Mouse (Mus musculus) heart, adult 11 months (tissue): ENCODE data around the gene Sh3bp5l.
A peak's percentile ranks its signal among the peaks of the same experiment; 100 is the strongest.
"Not testable (repeated sequence)": the region's sequence is repeated elsewhere in the genome, so short reads cannot be mapped to it uniquely, and the experiment has no call there.

Experiments used
- DNase-seq: peaks from one replicate; pipeline ENCODE4 v3.0.0; 2022

Gene Sh3bp5l

DNA sequence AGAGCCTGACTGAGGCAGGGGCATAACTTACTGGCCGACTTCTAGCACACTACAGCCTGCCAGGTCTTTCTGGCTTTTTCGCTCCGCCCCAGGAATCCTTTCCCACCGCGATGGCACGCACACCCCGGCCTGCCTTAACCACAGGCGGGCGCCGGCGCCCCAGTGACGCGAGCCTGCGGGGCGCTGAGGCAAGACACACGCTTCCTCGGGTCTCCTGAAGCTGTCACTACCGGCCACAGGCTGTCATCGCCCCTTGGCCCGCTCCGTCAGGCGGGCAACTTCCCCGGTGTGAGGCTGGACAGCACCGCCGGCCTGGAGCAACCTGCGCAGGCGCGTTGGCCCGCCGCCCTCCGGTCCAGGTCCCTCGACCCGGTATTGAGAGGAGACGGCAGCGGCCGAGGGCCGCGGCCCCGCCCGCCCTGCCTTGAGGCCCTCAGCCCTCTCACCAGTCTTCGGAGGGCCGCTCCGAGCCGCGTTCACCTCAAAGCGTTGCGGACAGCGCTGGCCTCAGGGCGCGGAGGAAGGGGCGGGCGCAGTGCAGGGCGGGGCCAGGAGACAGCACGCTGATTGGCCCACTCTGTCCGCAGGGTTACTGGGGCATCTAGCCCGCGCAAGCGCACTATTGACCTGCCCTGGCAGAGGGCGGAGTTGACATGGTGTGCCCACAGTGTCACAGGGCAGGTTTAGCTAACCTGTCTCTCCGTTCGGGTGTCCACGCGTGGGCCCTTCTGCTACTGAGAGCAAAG lies 7.5 kb upstream of the Sh3bp5l start:
- peak; percentile 100 for DNase-seq

- no peak for DNase-seq
Measured at GRCm38 (mm10) chr11:58323570-58324340, 6.8 kb upstream of the Sh3bp5l start.

GRCm38 (mm10) chr11:58324614-58325229 lies 5.8 kb upstream of the Sh3bp5l start:
- peak; percentile 78 for DNase-seq

DNA sequence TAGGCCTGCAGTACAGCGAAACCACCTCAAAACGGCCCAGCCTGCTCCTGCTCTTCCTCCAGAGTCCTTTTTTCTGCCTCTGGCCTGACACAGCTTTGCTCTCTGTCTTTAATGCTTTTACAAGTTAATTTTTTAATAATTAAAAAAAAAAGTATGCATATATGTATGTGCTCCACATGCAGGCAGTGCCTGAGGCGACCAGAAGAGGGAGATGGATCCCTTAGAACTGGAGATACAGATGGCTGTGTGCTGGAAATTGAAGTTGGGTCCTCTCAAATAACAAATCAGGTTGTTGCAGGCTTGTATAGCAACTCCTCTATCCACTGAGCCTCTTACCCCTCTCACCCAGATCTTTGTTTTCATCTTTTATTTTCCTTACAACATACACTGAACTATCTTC lies 3.7 kb upstream of the Sh3bp5l start:
- no peak for DNase-seq

DNA sequence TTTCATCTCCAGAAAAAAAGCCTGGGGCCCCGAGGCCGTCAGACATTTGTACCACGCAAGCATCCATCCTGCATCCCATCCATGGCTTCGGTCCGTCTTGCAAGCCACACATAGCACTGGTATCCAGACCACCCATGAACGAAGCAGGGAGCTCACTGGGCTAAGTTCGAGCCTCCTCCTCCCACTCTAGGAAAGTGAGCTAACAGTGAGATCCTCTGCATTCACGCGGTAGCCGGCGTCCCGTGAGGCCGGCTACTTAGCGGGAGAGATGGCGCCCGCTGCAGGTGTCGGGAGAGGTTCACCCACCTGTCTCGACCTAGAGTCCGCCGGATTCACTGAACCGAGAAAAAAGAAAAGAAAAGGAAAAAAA lies 633 bp upstream of the Sh3bp5l start:
- DNase-seq = no peak

DNA sequence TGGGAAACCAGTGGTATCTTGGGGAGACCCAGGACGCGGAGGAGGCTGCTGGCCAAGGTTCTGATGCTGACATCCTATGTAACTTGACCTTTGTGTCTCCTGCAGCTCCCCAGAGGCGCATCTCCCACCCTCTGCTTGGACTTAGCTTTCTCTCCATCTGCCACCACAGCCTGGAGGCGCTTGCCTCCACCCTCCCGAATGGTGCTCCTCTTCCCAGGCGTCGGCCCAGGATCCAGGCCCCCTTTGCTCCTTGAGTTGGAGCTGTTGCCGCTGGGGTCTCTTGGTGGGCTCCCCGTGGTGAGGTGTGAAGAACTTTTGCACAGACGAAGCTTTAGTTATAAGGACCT lies 598 bp downstream of the Sh3bp5l start:
- no peak for DNase-seq

GRCm38 (mm10) chr11:58331546-58331945 lies 1.0 kb downstream of the Sh3bp5l start:
- peak; percentile 91 for DNase-seq

GRCm38 (mm10) chr11:58334746-58335145 lies 4.2 kb downstream of the Sh3bp5l start:
- DNase-seq = peak; percentile 95

DNA sequence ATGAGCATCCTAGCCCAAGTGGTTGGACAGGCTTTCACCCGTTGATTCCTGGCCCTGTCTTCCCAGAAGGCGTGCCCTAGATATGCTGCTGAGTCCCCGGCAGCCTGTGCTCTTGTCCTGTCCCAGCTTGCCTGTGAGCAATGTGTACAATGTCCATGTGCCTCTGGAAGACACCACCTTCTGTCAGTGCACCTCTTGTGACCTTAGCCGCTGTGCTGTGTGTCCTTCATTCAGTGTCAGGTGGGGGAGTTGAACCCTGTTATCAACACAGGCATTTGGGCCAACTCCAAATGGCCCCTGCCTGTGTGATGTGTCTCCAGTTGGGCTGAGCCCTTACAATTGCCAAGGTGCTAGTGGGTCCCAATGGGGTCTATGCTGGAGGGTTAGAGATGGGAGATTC lies 16.2 kb downstream of the Sh3bp5l start:
- DNase-seq = peak; percentile 91

DNA sequence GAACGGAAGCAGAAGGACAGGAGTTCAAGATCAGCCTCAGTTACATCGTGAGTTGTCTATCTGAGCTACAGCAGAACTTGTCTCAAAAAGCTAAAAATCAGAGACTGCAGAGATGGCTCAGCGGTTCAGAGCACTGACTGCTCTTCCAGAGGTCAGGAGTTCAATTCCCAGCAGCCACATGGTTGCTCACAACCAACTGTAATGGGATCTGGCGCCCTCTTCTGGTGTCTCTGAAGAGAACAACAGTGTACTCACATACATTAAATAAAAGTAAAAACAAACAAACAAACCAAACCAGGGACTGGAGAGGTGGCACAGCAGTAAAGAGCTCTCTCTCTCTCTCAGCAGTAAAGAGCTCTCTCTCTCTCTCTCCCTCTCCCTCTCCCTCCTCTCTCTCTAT lies 20.1 kb downstream of the Sh3bp5l start:
- no peak for DNase-seq

DNA sequence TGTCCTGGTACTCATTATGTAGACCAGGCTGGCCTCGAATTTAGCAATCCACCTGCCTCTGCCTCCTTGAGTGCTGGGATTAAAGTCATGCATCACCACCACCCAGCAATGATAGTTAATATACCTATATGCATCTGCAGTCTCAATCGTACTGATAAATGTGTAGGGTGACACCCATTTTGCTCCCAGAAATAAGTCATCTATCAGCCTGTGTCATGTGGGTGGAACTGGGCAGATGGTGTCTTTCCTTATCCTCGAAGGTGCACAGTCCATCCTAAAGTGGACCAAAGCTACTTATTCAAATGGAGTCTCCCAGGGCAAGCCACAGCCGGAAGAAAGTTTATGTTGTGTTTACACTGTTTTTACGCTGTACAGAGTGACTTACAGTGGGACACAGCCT lies 20.7 kb downstream of the Sh3bp5l start:
- no peak for DNase-seq

DNA sequence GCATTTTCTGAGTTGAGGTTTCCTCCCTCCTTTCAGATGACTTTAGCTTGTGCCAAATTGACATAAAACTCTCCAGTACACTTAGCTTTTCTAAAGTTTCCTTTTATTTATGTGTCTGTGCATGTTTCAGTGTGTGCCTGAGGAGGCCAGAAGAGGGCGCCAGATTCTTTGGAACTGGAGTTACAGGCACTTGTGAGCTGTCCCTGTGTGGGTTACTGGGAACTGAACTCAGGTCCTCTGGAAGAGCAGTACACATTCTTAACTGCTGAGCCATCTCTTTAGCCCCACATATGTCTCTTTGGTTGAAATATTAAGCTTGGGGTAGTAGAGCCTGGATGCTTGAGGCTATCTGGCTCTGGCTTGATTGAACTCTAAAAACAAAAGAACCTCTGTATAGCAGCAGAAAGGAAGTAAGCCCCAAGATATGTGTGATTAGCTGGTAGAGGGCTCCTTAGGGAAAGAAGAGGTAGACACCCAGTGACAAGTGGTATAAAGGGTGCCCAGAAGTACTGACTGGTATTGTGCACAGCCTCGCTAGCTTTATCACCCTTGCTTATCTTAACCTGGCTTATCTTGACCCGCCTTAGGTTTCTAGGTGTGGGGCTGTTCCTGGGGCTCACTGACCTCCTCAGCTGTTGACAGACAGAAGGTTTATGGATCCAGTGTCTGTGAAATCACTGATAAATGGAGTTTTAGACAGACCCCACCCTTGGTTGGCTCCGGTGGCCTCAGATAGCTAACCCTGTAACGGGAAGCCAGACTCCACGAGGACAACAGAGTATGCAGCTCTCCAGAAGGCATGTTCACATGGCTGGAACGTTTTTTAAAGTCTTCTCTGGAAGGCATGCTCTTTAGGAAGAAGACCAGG lies 22.4 kb downstream of the Sh3bp5l start:
- no peak for DNase-seq

GRCm38 (mm10) chr11:58353709-58354108 lies 23.2 kb downstream of the Sh3bp5l start:
- DNase-seq = no peak

- DNase-seq = no peak
Measured at GRCm38 (mm10) chr11:58354476-58354875, 24.0 kb downstream of the Sh3bp5l start.

GRCm38 (mm10) chr11:58354927-58355326 lies 24.4 kb downstream of the Sh3bp5l start:
- DNase-seq = no peak

DNA sequence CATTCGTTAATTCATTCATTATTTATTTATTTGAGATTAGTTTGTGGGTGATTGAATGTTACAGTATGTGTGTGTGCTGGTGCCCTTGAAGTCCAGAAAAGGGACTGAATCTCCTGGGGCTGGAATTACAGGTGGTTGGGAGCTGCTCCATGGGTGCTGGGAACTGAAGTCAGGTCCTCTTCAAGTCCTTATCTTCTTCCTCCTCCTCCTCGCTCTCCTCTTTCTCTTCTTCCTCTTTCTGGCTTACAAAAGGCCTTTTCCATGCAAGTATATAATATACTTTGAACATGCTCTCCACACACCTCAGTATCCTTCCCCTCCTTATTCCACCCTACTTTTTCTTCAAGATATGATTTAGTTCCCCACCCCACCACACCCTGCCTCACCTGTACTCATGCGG lies 26.5 kb downstream of the Sh3bp5l start:
- DNase-seq = no peak

DNA sequence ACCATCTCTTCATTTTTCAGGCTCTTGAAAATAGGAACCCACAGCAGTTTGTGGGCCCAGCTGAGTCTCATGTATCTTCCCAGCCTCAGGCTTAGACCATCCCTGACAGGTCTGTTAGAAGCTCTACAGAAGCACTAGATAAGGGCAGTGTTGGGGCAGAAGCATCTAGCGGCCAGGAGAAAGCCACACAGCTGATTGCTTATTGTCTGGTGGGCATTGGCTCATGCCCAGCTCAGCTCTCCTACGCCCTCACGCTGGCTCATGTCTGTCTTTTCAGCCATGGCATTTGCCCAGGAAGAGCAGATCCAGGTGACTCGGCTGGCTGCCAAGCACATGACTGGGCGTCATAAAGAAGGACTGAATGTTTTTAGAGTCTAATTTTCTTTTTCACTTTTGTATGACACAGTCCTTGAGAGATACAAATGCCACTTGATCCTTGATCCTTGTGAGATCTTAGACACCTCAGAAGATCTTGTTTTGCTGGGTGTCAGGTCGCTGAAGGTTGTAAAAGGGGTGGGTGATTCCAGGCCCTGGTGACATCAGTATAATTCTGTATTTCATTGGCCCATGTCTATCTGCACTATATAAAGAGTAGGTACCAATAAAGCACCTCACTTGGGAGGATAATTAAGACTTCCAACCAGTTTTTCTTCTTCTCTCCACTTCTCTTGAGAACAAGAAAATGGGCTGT lies 27.5 kb downstream of the Sh3bp5l start:
- no peak for DNase-seq

DNA sequence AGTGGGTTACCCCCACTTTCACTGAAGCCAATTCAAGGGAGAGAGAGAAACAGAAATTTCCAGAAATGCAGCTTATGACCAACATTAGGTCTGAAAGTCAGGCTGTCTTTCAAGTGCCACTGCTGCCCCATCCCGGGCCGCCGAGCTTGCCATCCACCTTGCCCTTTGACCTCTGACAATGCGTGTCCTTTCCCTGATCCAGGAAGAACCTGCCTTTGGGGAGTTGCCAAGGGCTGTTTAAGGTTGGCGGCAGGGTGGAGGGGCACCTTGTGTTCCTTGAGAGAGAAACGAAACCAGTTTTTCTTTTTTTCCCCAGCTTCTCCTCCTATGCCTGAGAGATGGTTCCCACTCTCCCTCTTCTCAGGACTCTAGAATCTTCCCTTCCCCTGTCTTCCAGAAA lies 32.0 kb downstream of the Sh3bp5l start:
- DNase-seq = not testable (repeated sequence)

DNA sequence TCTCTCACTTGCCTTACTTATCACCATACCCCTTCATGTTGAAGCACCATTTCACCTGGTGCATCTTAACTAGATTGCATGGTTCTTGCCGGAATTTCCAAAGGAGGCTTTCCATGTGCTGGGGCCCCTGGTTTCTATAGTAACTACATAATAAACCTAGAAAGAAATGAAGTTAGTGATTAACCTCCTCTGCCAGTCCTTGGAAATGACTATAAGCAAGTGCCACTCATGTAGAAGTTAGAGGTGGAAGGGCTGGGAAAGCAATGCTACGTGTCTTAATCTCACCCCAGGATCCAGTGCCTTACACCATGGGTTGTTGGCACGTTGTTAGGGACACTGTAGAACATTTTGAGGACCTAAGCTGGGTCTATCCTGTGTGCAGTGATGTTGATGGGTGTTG lies 33.9 kb downstream of the Sh3bp5l start:
- DNase-seq = no peak

DNA sequence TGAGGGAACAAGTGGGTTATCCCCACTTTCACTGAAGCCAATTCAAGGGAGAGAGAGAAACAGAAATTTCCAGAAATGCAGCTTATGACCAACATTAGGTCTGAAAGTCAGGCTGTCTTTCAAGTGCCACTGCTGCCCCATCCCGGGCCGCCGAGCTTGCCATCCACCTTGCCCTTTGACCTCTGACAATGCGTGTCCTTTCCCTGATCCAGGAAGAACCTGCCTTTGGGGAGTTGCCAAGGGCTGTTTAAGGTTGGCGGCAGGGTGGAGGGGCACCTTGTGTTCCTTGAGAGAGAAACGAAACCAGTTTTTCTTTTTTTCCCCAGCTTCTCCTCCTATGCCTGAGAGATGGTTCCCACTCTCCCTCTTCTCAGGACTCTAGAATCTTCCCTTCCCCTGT lies 35.7 kb downstream of the Sh3bp5l start:
- DNase-seq = not testable (repeated sequence)

DNA sequence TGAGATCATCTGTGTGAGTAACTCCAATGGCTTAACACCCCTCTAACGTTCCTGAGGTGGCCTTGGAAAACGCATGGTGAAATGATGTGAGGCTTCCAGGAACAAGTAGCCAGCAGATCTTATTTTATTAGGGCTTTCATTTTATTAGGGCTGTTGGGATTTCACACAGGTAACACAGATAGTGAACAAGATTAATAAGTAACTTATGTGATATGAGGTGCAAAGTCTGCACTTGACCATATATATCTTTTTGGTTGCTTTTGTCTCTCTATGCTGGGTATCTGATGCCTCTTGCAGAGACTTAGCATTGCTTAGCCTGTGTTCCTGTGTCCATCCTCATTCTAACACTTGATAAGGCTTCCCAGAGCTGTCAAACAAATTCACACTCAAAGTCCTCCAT lies 46.7 kb downstream of the Sh3bp5l start:
- DNase-seq = no peak

- DNase-seq = no peak
Measured at GRCm38 (mm10) chr11:58377686-58378085, 47.2 kb downstream of the Sh3bp5l start.
